Mouse (Mus musculus): ENCODE results near the gene Gm49336. TPM values are rescaled to one million over a fixed set of nuclear protein-coding genes. Genes with fewer than 3 reads are reported as not detected.

Gm49336 gene
- polyA plus RNA-seq, 1 experiment from 2014 or later = 62.7 TPM

DNA sequence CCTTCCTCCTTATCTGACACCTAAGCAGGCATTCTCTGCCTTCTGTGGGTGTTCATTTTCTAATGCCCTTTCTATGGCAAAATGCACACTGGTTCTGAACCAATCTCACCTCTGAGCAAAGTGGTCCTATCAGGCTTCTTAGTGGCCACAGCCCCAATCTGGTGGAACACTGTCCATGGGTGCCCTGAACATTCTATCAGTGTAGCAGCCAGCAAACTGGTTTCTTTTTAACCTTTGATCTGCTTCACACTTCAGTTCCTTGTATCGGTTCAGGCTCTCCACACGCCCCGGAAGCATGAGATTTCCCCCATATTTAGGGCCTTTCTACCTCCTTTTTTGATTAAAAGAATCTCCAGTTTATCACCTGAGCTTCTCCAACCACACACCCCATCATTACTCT, 36.3 kb downstream of the Gm49336 start:
- no peak for ATAC-seq (ENCODE audit: insufficient number of reproducible peaks, insufficient read depth, low FRiP score, low read depth)
- H3K9ac ChIP-seq (replicated peaks; ENCODE audit: low read depth, low read length) = no peak overlapping the region
- H3K9me3 ChIP-seq (ENCODE audit: control insufficient read depth, low read depth, low read length) = no peaks in the 10 kb centered on the region
- no peak overlapping the region for H3K4me3 ChIP-seq (ENCODE audit: low read depth, low read length)
- WGBS = 88% methylated on average over 3 of the region's 3 CpGs
- H3K4me2 ChIP-seq (replicated peaks; ENCODE audit: low read depth, low read length) = no peak overlapping the region
- H3K27me3 ChIP-seq (ENCODE audit: control insufficient read depth, insufficient read depth, low read length) = no peaks in the 10 kb centered on the region
- peaks cover 15% of the 10 kb centered on the region for H3K36me3 ChIP-seq (ENCODE audit: control insufficient read depth, insufficient read depth, low read length)
- no peak overlapping the region for H3K27ac ChIP-seq (ENCODE audit: low read length)
- H3K4me1 ChIP-seq (ENCODE audit: control insufficient read depth, insufficient read depth, low read length) = no peaks in the 10 kb centered on the region

DNA sequence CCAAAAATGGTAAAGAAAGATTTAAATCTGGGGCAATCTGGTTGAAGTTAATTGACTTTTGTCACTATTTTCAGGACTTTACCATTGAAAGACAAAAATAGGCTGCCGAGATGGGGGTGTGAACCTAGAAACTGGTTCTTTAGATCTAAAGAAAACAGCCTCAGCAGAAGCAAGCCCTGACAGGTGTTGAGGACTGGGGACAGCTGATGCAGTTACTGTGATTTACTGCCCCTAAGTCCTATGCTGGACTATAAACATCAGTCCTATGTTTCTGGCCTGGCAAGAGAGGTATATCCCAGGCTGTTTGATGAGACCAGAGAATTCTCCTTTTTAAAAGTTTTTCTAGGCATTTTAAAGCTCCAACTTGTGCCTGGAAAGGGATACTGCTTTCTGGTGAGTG, 37.3 kb downstream of the Gm49336 start:
- no peaks in the 10 kb centered on the region for H3K9me3 ChIP-seq (ENCODE audit: control insufficient read depth, low read depth, low read length)
- no peak overlapping the region for H3K4me3 ChIP-seq (ENCODE audit: low read depth, low read length)
- peaks cover 9% of the 10 kb centered on the region for H3K36me3 ChIP-seq (ENCODE audit: control insufficient read depth, insufficient read depth, low read length)
- no peak overlapping the region for H3K27ac ChIP-seq (ENCODE audit: low read length)
- H3K27me3 ChIP-seq (ENCODE audit: control insufficient read depth, insufficient read depth, low read length) = no peaks in the 10 kb centered on the region
- no peak overlapping the region for H3K9ac ChIP-seq (replicated peaks; ENCODE audit: low read depth, low read length)
- no peak overlapping the region for H3K4me2 ChIP-seq (replicated peaks; ENCODE audit: low read depth, low read length)
- no peaks in the 10 kb centered on the region for H3K4me1 ChIP-seq (ENCODE audit: control insufficient read depth, insufficient read depth, low read length)
- ATAC-seq (ENCODE audit: insufficient number of reproducible peaks, insufficient read depth, low FRiP score, low read depth) = no peak
- 70% methylated on average over 1 of the region's 1 CpGs for WGBS

DNA sequence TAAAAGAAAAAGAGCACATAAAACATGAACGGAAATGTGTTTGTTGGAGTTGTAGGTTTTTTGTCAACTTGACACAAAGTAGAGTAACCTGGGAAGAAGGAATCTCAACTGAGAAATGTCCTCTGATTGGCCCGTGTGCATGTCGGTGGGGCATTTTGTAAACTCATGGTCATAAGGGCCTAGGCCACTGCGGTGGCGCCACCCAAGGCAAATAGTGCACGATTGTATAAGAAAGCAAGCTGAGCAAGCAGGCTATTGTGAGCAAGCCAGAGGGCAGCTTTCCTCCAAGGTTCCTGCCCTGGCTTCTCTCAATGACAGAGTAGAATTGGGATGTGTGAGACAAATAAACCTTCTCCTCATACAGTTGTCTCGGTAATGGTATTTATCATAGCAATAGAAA, 42.1 kb downstream of the Gm49336 start:
- WGBS = 63% methylated on average over 7 of the region's 7 CpGs

DNA sequence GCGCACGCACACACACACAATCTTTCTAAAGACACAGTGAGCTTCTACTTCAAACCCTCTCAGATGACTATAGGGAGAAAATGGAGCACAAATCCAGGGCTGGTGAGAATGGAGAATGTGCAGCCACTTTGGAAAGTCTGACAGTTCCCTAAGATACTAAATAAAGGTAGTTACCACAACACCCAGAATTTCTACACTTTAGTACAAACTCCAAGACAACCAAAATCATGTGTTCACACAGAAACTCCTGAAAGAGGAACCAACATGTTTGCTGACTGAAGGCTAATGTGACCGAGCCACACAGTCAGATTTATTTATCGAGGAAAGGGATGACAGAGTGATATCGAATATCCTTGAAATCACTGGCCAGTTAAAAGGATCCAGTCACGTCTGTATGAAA, 46.3 kb downstream of the Gm49336 start:
- H3K4me1 ChIP-seq (ENCODE audit: control insufficient read depth, insufficient read depth, low read length) = no peaks in the 10 kb centered on the region
- no peak overlapping the region for H3K4me2 ChIP-seq (replicated peaks; ENCODE audit: low read depth, low read length)
- 85% methylated on average over 6 of the region's 6 CpGs for WGBS
- no peaks in the 10 kb centered on the region for H3K27me3 ChIP-seq (ENCODE audit: control insufficient read depth, insufficient read depth, low read length)
- no peak overlapping the region for H3K9ac ChIP-seq (replicated peaks; ENCODE audit: low read depth, low read length)
- no peaks in the 10 kb centered on the region for H3K9me3 ChIP-seq (ENCODE audit: control insufficient read depth, low read depth, low read length)
- no peak overlapping the region for H3K4me3 ChIP-seq (ENCODE audit: low read depth, low read length)
- no peaks in the 10 kb centered on the region for H3K36me3 ChIP-seq (ENCODE audit: control insufficient read depth, insufficient read depth, low read length)
- no peak overlapping the region for H3K27ac ChIP-seq (ENCODE audit: low read length)
- no peak for ATAC-seq (ENCODE audit: insufficient number of reproducible peaks, insufficient read depth, low FRiP score, low read depth)

More for the DNA sequence above, 42.1 kb downstream of the Gm49336 start:
- no peak overlapping the region for H3K27ac ChIP-seq (ENCODE audit: low read length)
- no peak overlapping the region for H3K4me3 ChIP-seq (ENCODE audit: low read depth, low read length)
- H3K27me3 ChIP-seq (ENCODE audit: control insufficient read depth, insufficient read depth, low read length) = no peaks in the 10 kb centered on the region
- H3K9me3 ChIP-seq (ENCODE audit: control insufficient read depth, low read depth, low read length) = no peaks in the 10 kb centered on the region
- H3K4me1 ChIP-seq (ENCODE audit: control insufficient read depth, insufficient read depth, low read length) = no peaks in the 10 kb centered on the region
- no peaks in the 10 kb centered on the region for H3K36me3 ChIP-seq (ENCODE audit: control insufficient read depth, insufficient read depth, low read length)
- H3K9ac ChIP-seq (replicated peaks; ENCODE audit: low read depth, low read length) = no peak overlapping the region
- ATAC-seq (ENCODE audit: insufficient number of reproducible peaks, insufficient read depth, low FRiP score, low read depth) = no peak; the same call in 1 of the 2 replicates
- H3K4me2 ChIP-seq (replicated peaks; ENCODE audit: low read depth, low read length) = no peak overlapping the region

DNA sequence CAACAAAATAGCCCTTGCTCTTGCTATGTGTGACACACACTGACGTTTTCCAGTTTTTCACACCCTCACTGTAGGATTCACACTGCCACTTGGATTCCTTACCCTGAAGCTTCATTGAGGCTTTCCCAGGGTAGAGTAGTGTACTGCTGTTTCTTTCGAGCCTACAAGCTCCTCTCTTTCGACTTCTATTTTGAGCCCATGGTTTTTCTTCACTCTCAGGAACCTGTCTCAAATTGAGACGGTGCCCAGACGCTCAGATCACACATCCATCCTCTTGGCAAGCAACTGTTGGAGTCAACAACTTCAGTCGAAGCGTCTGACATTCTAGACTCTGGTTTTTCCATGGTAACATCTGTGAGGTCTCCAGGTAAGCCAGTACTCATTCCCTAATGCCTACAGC, 54.4 kb downstream of the Gm49336 start, which contains the start of gene Atp8a2:
Gene Atp8a2 (minus strand): TSS at position 296 of the 400 bp plus-strand sequence.
- no peak for ATAC-seq (ENCODE audit: insufficient number of reproducible peaks, insufficient read depth, low FRiP score, low read depth)
- no peak within 1 kb of the TSS for H3K9ac ChIP-seq (replicated peaks; ENCODE audit: low read depth, low read length)
- WGBS = 69% methylated on average over 7 of the region's 7 CpGs
- no peak within 1 kb of the TSS for H3K27ac ChIP-seq (ENCODE audit: low read length)
- H3K4me3 ChIP-seq (ENCODE audit: low read depth, low read length) = no peak within 1 kb of the TSS
- H3K4me2 ChIP-seq (replicated peaks; ENCODE audit: low read depth, low read length) = no peak within 1 kb of the TSS
- no peaks in the 10 kb centered on the region for H3K4me1 ChIP-seq (ENCODE audit: control insufficient read depth, insufficient read depth, low read length)
- H3K27me3 ChIP-seq (ENCODE audit: control insufficient read depth, insufficient read depth, low read length) = no peaks in the 10 kb centered on the region
- no peaks in the 10 kb centered on the region for H3K36me3 ChIP-seq (ENCODE audit: control insufficient read depth, insufficient read depth, low read length)
- no peaks in the 10 kb centered on the region for H3K9me3 ChIP-seq (ENCODE audit: control insufficient read depth, low read depth, low read length)

DNA sequence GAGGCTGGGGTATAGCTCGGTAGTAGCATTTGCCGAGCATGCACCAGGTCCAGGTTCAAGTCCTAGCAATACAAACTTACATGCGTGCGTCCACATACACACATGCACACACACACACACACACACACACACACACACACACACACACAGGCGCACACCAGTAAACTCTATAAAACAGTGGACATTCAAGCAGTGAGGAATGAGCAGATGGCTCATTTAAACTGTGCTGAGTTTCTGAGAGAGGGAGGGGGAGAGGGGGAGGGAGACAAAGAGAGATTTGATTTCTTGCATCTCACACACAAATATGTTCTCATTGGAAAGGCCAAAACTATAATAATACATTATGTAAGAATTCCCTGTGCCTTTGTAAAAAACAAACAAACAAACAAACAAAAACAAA, 55.3 kb downstream of the Gm49336 start:
- 80% methylated on average over 5 of the region's 5 CpGs for WGBS
- Histone ChIP-seq H3K4me1 (ENCODE audit: control insufficient read depth, insufficient read depth, low read length) (no peaks in the 10 kb centered on the region), H3K36me3 (ENCODE audit: control insufficient read depth, insufficient read depth, low read length) (no peaks in the 10 kb centered on the region), H3K9me3 (ENCODE audit: control insufficient read depth, low read depth, low read length) (no peaks in the 10 kb centered on the region), H3K4me2 (replicated peaks; ENCODE audit: low read depth, low read length) (no peak overlapping the region), H3K27me3 (ENCODE audit: control insufficient read depth, insufficient read depth, low read length) (no peaks in the 10 kb centered on the region), H3K9ac (replicated peaks; ENCODE audit: low read depth, low read length) (no peak overlapping the region), H3K27ac (ENCODE audit: low read length) (no peak overlapping the region), H3K4me3 (ENCODE audit: low read depth, low read length) (no peak overlapping the region)
- no peak for ATAC-seq (ENCODE audit: insufficient number of reproducible peaks, insufficient read depth, low FRiP score, low read depth)

DNA sequence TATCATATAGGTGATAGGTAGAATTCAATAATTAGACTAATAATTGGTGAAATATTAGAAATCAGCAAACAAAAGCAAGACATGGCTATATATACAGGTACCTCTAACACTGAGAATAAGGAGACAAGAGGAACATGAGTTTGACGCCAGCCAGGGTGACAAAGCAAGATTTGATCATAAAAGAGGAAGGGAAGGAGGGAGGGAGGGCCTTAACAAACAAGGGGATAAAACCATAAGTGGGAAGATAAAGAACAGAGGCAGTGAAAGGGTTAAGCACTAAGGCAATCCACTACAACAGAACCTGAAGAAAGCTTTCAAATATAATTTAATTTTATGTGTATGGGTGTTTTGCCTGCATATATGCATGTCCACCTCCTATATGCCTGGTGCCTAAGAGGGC, 56.7 kb downstream of the Gm49336 start:
- H3K4me1 ChIP-seq (ENCODE audit: control insufficient read depth, insufficient read depth, low read length) = no peaks in the 10 kb centered on the region

DNA sequence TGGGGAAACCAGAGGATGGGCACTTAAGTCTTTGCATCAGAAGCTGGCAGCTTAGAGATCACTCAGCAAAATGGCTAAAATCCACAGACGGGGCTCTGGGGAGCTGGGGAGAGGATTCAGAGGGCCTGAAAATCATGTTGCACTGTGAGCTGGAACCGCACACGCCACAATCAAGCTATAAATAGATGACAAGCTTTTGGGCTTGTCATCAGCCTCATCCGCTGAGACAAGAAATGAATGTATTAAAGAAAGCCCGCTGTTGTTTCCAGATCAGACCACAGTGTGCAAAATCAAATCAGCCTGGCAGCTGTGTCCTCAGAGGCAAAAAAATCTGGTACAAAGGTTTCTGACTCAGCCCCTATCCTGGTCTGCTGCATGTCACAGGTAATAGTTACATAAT, 61.5 kb downstream of the Gm49336 start:
- no peak for ATAC-seq (ENCODE audit: insufficient number of reproducible peaks, insufficient read depth, low FRiP score, low read depth)
- Histone ChIP-seq H3K9me3 (ENCODE audit: control insufficient read depth, low read depth, low read length) (no peaks in the 10 kb centered on the region), H3K9ac (replicated peaks; ENCODE audit: low read depth, low read length) (no peak overlapping the region), H3K4me2 (replicated peaks; ENCODE audit: low read depth, low read length) (no peak overlapping the region), H3K4me3 (ENCODE audit: low read depth, low read length) (no peak overlapping the region), H3K27ac (ENCODE audit: low read length) (no peak overlapping the region), H3K4me1 (ENCODE audit: control insufficient read depth, insufficient read depth, low read length) (no peaks in the 10 kb centered on the region), H3K36me3 (ENCODE audit: control insufficient read depth, insufficient read depth, low read length) (no peaks in the 10 kb centered on the region), H3K27me3 (ENCODE audit: control insufficient read depth, insufficient read depth, low read length) (no peaks in the 10 kb centered on the region)
- 88% methylated on average over 5 of the region's 5 CpGs for WGBS

More for the DNA sequence above, 56.7 kb downstream of the Gm49336 start:
- Histone ChIP-seq H3K27ac (ENCODE audit: low read length) (no peak overlapping the region), H3K36me3 (ENCODE audit: control insufficient read depth, insufficient read depth, low read length) (no peaks in the 10 kb centered on the region), H3K27me3 (ENCODE audit: control insufficient read depth, insufficient read depth, low read length) (no peaks in the 10 kb centered on the region), H3K4me2 (replicated peaks; ENCODE audit: low read depth, low read length) (no peak overlapping the region), H3K4me3 (ENCODE audit: low read depth, low read length) (no peak overlapping the region), H3K9ac (replicated peaks; ENCODE audit: low read depth, low read length) (no peak overlapping the region), H3K9me3 (ENCODE audit: control insufficient read depth, low read depth, low read length) (no peaks in the 10 kb centered on the region)
- no peak for ATAC-seq (ENCODE audit: insufficient number of reproducible peaks, insufficient read depth, low FRiP score, low read depth)
- 69% methylated on average over 1 of the region's 1 CpGs for WGBS

DNA sequence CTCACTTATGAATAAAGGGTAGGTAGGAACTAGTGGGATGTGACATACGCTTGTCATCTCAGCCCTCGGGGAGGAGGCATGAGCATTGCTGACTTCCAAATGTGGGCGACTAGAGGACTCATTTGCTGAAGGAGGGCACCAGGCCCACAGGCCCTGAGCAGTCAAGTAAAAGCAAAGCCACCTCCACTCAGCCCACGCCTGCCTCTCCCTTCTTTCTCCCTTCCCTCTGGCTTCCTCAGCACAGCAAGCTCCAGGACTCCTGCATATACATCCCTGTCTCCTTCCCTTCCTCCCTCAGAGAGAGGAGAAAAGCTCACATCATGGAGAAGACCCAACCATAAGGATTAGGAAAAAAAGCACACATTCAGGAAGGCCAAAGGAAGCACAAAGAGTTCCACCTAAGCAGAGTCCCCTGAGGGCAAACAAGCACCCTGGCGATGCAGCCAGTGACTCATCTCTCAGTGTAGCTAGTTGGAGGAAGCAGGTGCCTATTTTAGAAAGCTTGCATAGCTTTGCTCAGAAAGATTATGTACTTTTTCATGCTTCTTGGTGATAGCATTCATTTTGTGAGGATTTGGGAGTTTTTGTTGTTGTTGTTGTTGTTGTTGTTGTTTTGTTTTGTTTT, 63.0 kb downstream of the Gm49336 start:
- no peak overlapping the region for H3K4me2 ChIP-seq (replicated peaks; ENCODE audit: low read depth, low read length)
- H3K36me3 ChIP-seq (ENCODE audit: control insufficient read depth, insufficient read depth, low read length) = no peaks in the 10 kb centered on the region
- H3K9me3 ChIP-seq (ENCODE audit: control insufficient read depth, low read depth, low read length) = no peaks in the 10 kb centered on the region
- H3K9ac ChIP-seq (replicated peaks; ENCODE audit: low read depth, low read length) = no peak overlapping the region
- ATAC-seq (ENCODE audit: insufficient number of reproducible peaks, insufficient read depth, low FRiP score, low read depth) = no peak
- H3K27me3 ChIP-seq (ENCODE audit: control insufficient read depth, insufficient read depth, low read length) = no peaks in the 10 kb centered on the region
- WGBS = 73% methylated on average over 5 of the region's 5 CpGs
- H3K27ac ChIP-seq (ENCODE audit: low read length) = no peak overlapping the region
- no peaks in the 10 kb centered on the region for H3K4me1 ChIP-seq (ENCODE audit: control insufficient read depth, insufficient read depth, low read length)
- H3K4me3 ChIP-seq (ENCODE audit: low read depth, low read length) = no peak overlapping the region

Data from stomach, embryonic 14.5 days (tissue).